ENCODE assay signal across 14 mouse cellular contexts in the genomic region with DNA sequence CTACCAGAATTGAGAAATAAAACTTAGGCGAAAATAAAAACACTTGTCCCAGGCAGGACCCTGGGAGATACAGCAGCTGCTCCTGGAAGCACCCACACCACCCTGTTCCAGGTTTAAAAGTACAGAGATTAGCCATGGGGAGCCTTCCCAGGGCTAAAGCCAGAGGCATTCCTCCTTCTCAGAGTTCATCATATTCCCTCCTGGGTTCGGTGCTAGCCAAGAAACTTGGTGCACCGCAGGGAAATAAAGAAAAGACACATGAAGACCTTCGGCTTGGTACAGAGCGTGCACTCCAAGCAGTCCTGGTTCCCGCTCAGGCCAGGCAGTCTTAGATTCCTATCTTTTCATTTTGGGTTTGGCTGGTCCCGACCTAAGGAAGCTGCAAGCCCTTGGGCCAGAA.
"Had no signal": no experiment of that assay in that cellular context is flagged by ENCODE, and none has a peak within 500 bp of the region (broad histone marks: within the 10 kb centered on the region; RNA-seq: fewer than 3 reads in every experiment).

No protein-coding gene starts in this region.

- H3K27ac ChIP-seq: kidney, embryonic 15.5 days; limb, embryonic 13.5 days; liver, embryonic 15.5 days; midbrain, embryonic 15.5 days; neural tube, embryonic 12.5 days had no signal

- H3K4me1 ChIP-seq: liver, embryonic 15.5 days; megakaryocyte, embryonic 14.5 days had no signal

- H3K4me3 ChIP-seq: kidney, embryonic 15.5 days; limb, embryonic 13.5 days; liver, embryonic 15.5 days; megakaryocyte, embryonic 14.5 days; midbrain, embryonic 15.5 days; neural tube, embryonic 12.5 days had no signal

- H3K9me3 ChIP-seq: kidney, embryonic 15.5 days; limb, embryonic 13.5 days; liver, embryonic 15.5 days; midbrain, embryonic 15.5 days; neural tube, embryonic 12.5 days had no signal

- DNase-seq: kidney, adult 2 months; kidney, postnatal 14 days; layer of hippocampus, adult 9-11 months; layer of hippocampus, postnatal 36 days; lung, adult 2 months; lung, postnatal 4 days; spleen, adult 18-20 months; thymus, postnatal 4 days had no signal

- H3K27me3 ChIP-seq: kidney, embryonic 15.5 days; limb, embryonic 13.5 days; liver, embryonic 15.5 days; megakaryocyte, embryonic 14.5 days; midbrain, embryonic 15.5 days; neural tube, embryonic 12.5 days had no signal

- H3K36me3 ChIP-seq: kidney, embryonic 15.5 days; liver, embryonic 15.5 days; midbrain, embryonic 15.5 days; neural tube, embryonic 12.5 days had no signal
